8 mouse cellular contexts compared by ENCODE assay signal in genomic region chr2:69790722-69791121, GRCm38 (mm10). TPM values are rescaled to one million over a fixed set of nuclear protein-coding genes. Genes with fewer than 3 reads are reported as not detected.
DNase-seq lines count a peak whose midpoint lies in the region; ATAC-seq and TF ChIP-seq lines count a peak whose summit lies in the region.

No protein-coding gene starts in this region.

- H3K9me3 ChIP-seq in heart, embryonic 13.5 days, result no peaks in the 10 kb centered on the region
- no peaks in the 10 kb centered on the region for H3K9me3 ChIP-seq in ES-E14 (ENCODE audit: control insufficient read depth, insufficient read depth, low read depth, low read length)
- no peaks in the 10 kb centered on the region for H3K9me3 ChIP-seq in forebrain, postnatal 0 days (ENCODE audit: low read length)
- no peaks in the 10 kb centered on the region for H3K9me3 ChIP-seq in liver, embryonic 16.5 days (replicated peaks; ENCODE audit: control insufficient read depth, low read length)

- peaks cover 3% of the 10 kb centered on the region; the same call in 1 of the 2 replicates for H3K4me1 ChIP-seq in heart, embryonic 13.5 days
- no peaks in the 10 kb centered on the region for H3K4me1 ChIP-seq in ES-E14 (ENCODE audit: control insufficient read depth in 2 of 2, insufficient read depth in 2 of 2, low read length in 2 of 2, poor library complexity in 1 of 2)
- H3K4me1 ChIP-seq in forebrain, postnatal 0 days (ENCODE audit: insufficient read depth), result no peaks in the 10 kb centered on the region
- peaks cover 6% of the 10 kb centered on the region for H3K4me1 ChIP-seq in liver, embryonic 16.5 days (ENCODE audit: control insufficient read depth, low read depth, low read length)

- intact Hi-C loops in heart, postnatal 25 days (cut with DNase I), result loop anchor here (5.0 kb wide), 2 partner anchors 78 to 153 kb away; partner anchors contain the start of gene Fastkd1

- peaks cover 37% of the 10 kb centered on the region for H3K36me3 ChIP-seq in heart, embryonic 13.5 days
- H3K36me3 ChIP-seq in ES-E14 (ENCODE audit: control insufficient read depth, insufficient read depth, low read length, poor library complexity, severe bottlenecking), result no peaks in the 10 kb centered on the region
- H3K36me3 ChIP-seq in forebrain, postnatal 0 days (ENCODE audit: insufficient read depth), result peaks cover 11% of the 10 kb centered on the region; the same call in 1 of the 2 replicates
- peaks cover 14% of the 10 kb centered on the region for H3K36me3 ChIP-seq in liver, embryonic 16.5 days (ENCODE audit: control insufficient read depth, insufficient read depth)

- no peak for ATAC-seq in heart, embryonic 13.5 days (ENCODE audit: extremely low read depth, insufficient number of reproducible peaks, low FRiP score, low TSS enrichment)
- no peak for ATAC-seq in forebrain, postnatal 0 days
- ATAC-seq in liver, embryonic 16.5 days (ENCODE audit: low read depth), result no peak

- no peak overlapping the region for H3K9ac ChIP-seq in heart, embryonic 13.5 days
- H3K9ac ChIP-seq in ES-E14 (ENCODE audit: insufficient read depth, low read depth, low read length, poor library complexity, severe bottlenecking), result no peak overlapping the region
- no peak overlapping the region for H3K9ac ChIP-seq in forebrain, postnatal 0 days
- peak overlapping the region; percentile 82; the same call in 1 of the 2 replicates for H3K9ac ChIP-seq in liver, embryonic 16.5 days (ENCODE audit: low read depth, low read length)

- no peak for DNase-seq in heart, postnatal 25 days (ENCODE audit: low spot score)
- DNase-seq in ES-E14 (ENCODE audit: low read depth, low spot score), result no peak
- no peak for DNase-seq in forebrain, postnatal 0 days
- no peak for DNase-seq in adrenal gland, postnatal 4 days (ENCODE audit: low spot score in 2 of 2)
- DNase-seq in urinary bladder, adult 2 months (ENCODE audit: low spot score), result no peak
- no peak for DNase-seq in spleen, postnatal 14 days (ENCODE audit: low spot score in 2 of 2)

- peak overlapping the region; percentile 93 for H3K4me2 ChIP-seq in heart, embryonic 13.5 days
- H3K4me2 ChIP-seq in forebrain, postnatal 0 days (ENCODE audit: low read depth), result peak overlapping the region; percentile 74
- peak overlapping the region; percentile 84 for H3K4me2 ChIP-seq in liver, embryonic 16.5 days (ENCODE audit: low read depth, low read length)

- no peak for TF ChIP-seq CTCF in forebrain, postnatal 0 days (IDR thresholded peaks at IDR 0.05; ENCODE audit: low read depth)

- H3K4me3 ChIP-seq in heart, embryonic 13.5 days, result peak overlapping the region; percentile 72
- no peak overlapping the region for H3K4me3 ChIP-seq in ES-E14 (ENCODE audit: insufficient read depth in 1 of 2, low read depth in 1 of 2, low read length in 2 of 2, poor library complexity in 1 of 2, severe bottlenecking in 1 of 2)
- 0 out of 2 replicates have a peak overlapping the region, but pooled peaks have one; percentile 60 for H3K4me3 ChIP-seq in forebrain, postnatal 0 days (ENCODE audit: low read depth, low read length)
- peak overlapping the region; percentile 80 for H3K4me3 ChIP-seq in liver, embryonic 16.5 days (ENCODE audit: low read depth, low read length)

- H3K27ac ChIP-seq in heart, embryonic 13.5 days (replicated peaks), result no peak overlapping the region
- H3K27ac ChIP-seq in ES-E14 (ENCODE audit: insufficient read depth, low read depth, low read length, poor library complexity, severe bottlenecking), result no peak overlapping the region
- no peak overlapping the region for H3K27ac ChIP-seq in forebrain, postnatal 0 days (ENCODE audit: low read depth, low read length)
- no peak overlapping the region for H3K27ac ChIP-seq in liver, embryonic 16.5 days (ENCODE audit: low read length)

- in situ Hi-C loops in ES-E14 (cut with MboI; ENCODE audit: low sequenced_read_pairs in 2 of 2, unreplicated experiment in 2 of 2), result no loop called here

- 69% methylated on average over 4 of the region's 4 CpGs for WGBS in heart, embryonic 13.5 days
- WGBS in forebrain, postnatal 0 days, result 70% methylated on average over 4 of the region's 4 CpGs
- 43% methylated on average over 4 of the region's 4 CpGs for WGBS in liver, embryonic 16.5 days (ENCODE audit: insufficient replicate concordance)

- no peaks in the 10 kb centered on the region for H3K27me3 ChIP-seq in heart, embryonic 13.5 days (replicated peaks)
- H3K27me3 ChIP-seq in forebrain, postnatal 0 days (ENCODE audit: insufficient read depth, low read length), result no peaks in the 10 kb centered on the region
- no peaks in the 10 kb centered on the region for H3K27me3 ChIP-seq in liver, embryonic 16.5 days (ENCODE audit: control insufficient read depth, insufficient read depth, low read depth, low read length)

TF ChIP-seq in ES-E14, 5 proteins besides CTCF, POLR2A, EP300 and RAD21:
- TF ChIP-seq CHD2 (IDR thresholded peaks at IDR 0.05; ENCODE audit: low read depth, low read length) (no peak), ZNF384 (IDR thresholded peaks at IDR 0.05; ENCODE audit: low read depth, low read length) (peak; percentile 13; the same call in 1 of the 2 replicates)

RNA-seq across cellular contexts. Expression of gene Phospho2, which starts 1.3 kb away (rescaled TPM):
- polyA plus RNA-seq in heart, embryonic 13.5 days (2015; fragmentation: Nextera tagmentation; extraction: Ambion mirVana), result 14.4 and 16.7 TPM in 2 replicates
- total RNA-seq in heart, postnatal 25 days (2021), result 10 to 100 TPM; 20.5 to 24.7 TPM
- 8.0 and 9.6 TPM in 2 replicates for total RNA-seq in ES-E14 (2012; rRNA removed)
- total RNA-seq in forebrain, postnatal 0 days (2014; rRNA removed), result 39.2 and 40.8 TPM in 2 replicates
- 29.8 and 32.3 TPM in 2 replicates for polyA plus RNA-seq in forebrain, postnatal 0 days (2015; fragmentation: Nextera tagmentation; extraction: Ambion mirVana)
- 10.5 and 11.0 TPM in 2 replicates for polyA plus RNA-seq in liver, embryonic 16.5 days (2015; fragmentation: Nextera tagmentation; extraction: Ambion mirVana)
- 10 to 100 TPM; 14.7 to 17.4 TPM for total RNA-seq in adrenal gland, postnatal 4 days (2021)
- 20.7 and 21.5 TPM in 2 replicates for polyA plus RNA-seq in urinary bladder, adult 2 months (2012; rRNA removed)

RNA-seq across cellular contexts. Expression of gene Ccdc173, which starts 1.3 kb away (rescaled TPM):
- 1.0 and 1.4 TPM in 2 replicates for polyA plus RNA-seq in heart, embryonic 13.5 days (2015; fragmentation: Nextera tagmentation; extraction: Ambion mirVana)
- total RNA-seq in heart, postnatal 25 days (2021), result under 1 TPM; 0.39 to 0.64 TPM
- total RNA-seq in ES-E14 (2012; rRNA removed), result 0.98 and 1.1 TPM in 2 replicates
- total RNA-seq in forebrain, postnatal 0 days (2014; rRNA removed), result 1.3 and 2.8 TPM in 2 replicates
- polyA plus RNA-seq in forebrain, postnatal 0 days (2015; fragmentation: Nextera tagmentation; extraction: Ambion mirVana), result 1.2 and 1.4 TPM in 2 replicates
- 0.08 and 0.20 TPM in 2 replicates for polyA plus RNA-seq in liver, embryonic 16.5 days (2015; fragmentation: Nextera tagmentation; extraction: Ambion mirVana)
- total RNA-seq in adrenal gland, postnatal 4 days (2021), result 1 to 10 TPM; 2.7 to 3.0 TPM
- polyA plus RNA-seq in urinary bladder, adult 2 months (2012; rRNA removed), result 2.5 and 3.3 TPM in 2 replicates

RNA-seq across cellular contexts. Expression of gene Klhl23, which starts 31.0 kb away (rescaled TPM):
- polyA plus RNA-seq in heart, embryonic 13.5 days (2015; fragmentation: Nextera tagmentation; extraction: Ambion mirVana), result 42.8 and 47.3 TPM in 2 replicates
- total RNA-seq in heart, postnatal 25 days (2021), result 10 to 100 TPM; 39.1 to 45.6 TPM
- 2.7 and 5.0 TPM in 2 replicates for total RNA-seq in ES-E14 (2012; rRNA removed)
- total RNA-seq in forebrain, postnatal 0 days (2014; rRNA removed), result 163 and 199 TPM in 2 replicates
- 43.0 and 87.2 TPM in 2 replicates for polyA plus RNA-seq in forebrain, postnatal 0 days (2015; fragmentation: Nextera tagmentation; extraction: Ambion mirVana)
- polyA plus RNA-seq in liver, embryonic 16.5 days (2015; fragmentation: Nextera tagmentation; extraction: Ambion mirVana), result 19.6 and 22.4 TPM in 2 replicates
- total RNA-seq in adrenal gland, postnatal 4 days (2021), result 10 to 100 TPM; 25.8 to 26.8 TPM
- 40.5 and 48.5 TPM in 2 replicates for polyA plus RNA-seq in urinary bladder, adult 2 months (2012; rRNA removed)

Comparison
In these comparisons a context has a peak if more than half of its experiments do, and no peak if none do; other contexts are left out.
1. H3K4me3 ChIP-seq: peak in heart, embryonic 13.5 days (single experiment), forebrain, postnatal 0 days (single experiment) and liver, embryonic 16.5 days (single experiment); none in ES-E14 (0 of 2).
2. Peak in every context shown above with its lines, with median percentiles within 50 percentile points of each other: H3K4me2 ChIP-seq.